Mouse (Mus musculus) lung, postnatal 0 days (tissue): ENCODE measurements around the gene Muc1.

Source experiments
- CTCF ChIP-seq: IDR thresholded peaks from 2 replicates; pipeline ENCODE4 v1.5.1; 2016; ENCODE audit warnings: antibody characterized with exemption, mild to moderate bottlenecking
- EP300 ChIP-seq: IDR thresholded peaks from 2 replicates; pipeline ENCODE4 v1.6.1; 2016; ENCODE audit warnings: antibody characterized with exemption, mild to moderate bottlenecking, control low read depth

DNA sequence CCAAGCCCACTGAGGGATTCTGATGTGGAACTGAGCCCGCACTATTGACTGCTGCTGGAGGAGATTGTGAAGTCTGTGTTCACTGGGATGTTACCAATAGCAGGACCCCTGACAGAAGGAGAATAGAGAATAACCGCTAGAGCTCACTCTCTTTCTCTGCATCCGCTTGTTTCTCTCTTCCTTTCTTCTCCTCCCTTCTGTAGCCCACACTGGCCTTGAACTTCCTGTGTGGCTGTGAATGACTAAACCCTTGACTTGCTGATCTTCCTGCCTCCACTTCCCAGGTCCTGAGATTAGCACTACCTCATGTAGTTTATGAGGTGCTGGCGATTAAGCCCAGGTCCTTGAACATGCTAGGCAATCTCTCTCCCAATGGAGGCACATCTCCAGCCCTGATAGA is 18.6 kb downstream of the Muc1 start:
- TF ChIP-seq CTCF, result no peak
- TF ChIP-seq EP300, result no peak
